Mouse (Mus musculus) 416B (cell line): ENCODE measurements around the gene Trub2.

Experiments used
- DNase-seq: peaks from one replicate; pipeline ENCODE4 v3.0.0; 2011; ENCODE audit warnings: low read depth

Trub2 gene

GRCm38 (mm10) chr2:29724664-29725365, 63.5 kb downstream of the Trub2 start:
- peak; percentile 30 for DNase-seq

- no peak for DNase-seq
Observed at GRCm38 (mm10) chr2:29723132-29723531, 65.2 kb downstream of the Trub2 start.

GRCm38 (mm10) chr2:29718581-29718980, 69.7 kb downstream of the Trub2 start:
- DNase-seq: peak; percentile 17

- DNase-seq: no peak
Observed at GRCm38 (mm10) chr2:29716691-29717090, 71.6 kb downstream of the Trub2 start.

GRCm38 (mm10) chr2:29716143-29716542, 72.2 kb downstream of the Trub2 start:
- DNase-seq: no peak

GRCm38 (mm10) chr2:29714127-29714526, 74.2 kb downstream of the Trub2 start:
- DNase-seq: no peak

GRCm38 (mm10) chr2:29713501-29713900, 74.8 kb downstream of the Trub2 start:
- DNase-seq: no peak

GRCm38 (mm10) chr2:29711877-29712276, 76.4 kb downstream of the Trub2 start:
- no peak for DNase-seq
